Mouse (Mus musculus) small intestine, adult 2 months (tissue): ENCODE results near the gene Gm17482. TPM values are rescaled to one million over a fixed set of nuclear protein-coding genes. Genes with fewer than 3 reads are reported as not detected.
"Not testable (repeated sequence)": the region's sequence is repeated elsewhere in the genome, so short reads cannot be mapped to it uniquely, and the experiment has no call there.

Source experiments
- H3K27ac ChIP-seq: fragments of 200-500 bp; 2 replicates; pipeline ENCODE4 v1.5.1; 2012; ENCODE audit warnings: low read depth, low read length, control low read depth, inconsistent platforms; ENCODE audit not compliant: insufficient read depth
- H3K27me3 ChIP-seq: fragments of 200-500 bp; 2 replicates; pipeline ENCODE4 v1.6.1; 2012; ENCODE audit warnings: mild to moderate bottlenecking, moderate library complexity, low read length, inconsistent platforms; ENCODE audit not compliant: control insufficient read depth, insufficient read depth
- H3K36me3 ChIP-seq: fragments of 200-500 bp; 2 replicates; pipeline ENCODE4 v1.6.1; 2012; ENCODE audit warnings: mild to moderate bottlenecking, low read length, control low read depth, inconsistent platforms; ENCODE audit not compliant: control insufficient read depth, insufficient read depth
- H3K4me1 ChIP-seq: fragments of 200-500 bp; 2 replicates; pipeline ENCODE4 v1.6.1; 2012; ENCODE audit warnings: low read length, inconsistent platforms, mixed read lengths; ENCODE audit not compliant: control insufficient read depth, insufficient read depth, insufficient read length
- H3K4me3 ChIP-seq: fragments of 200-500 bp; 2 replicates; pipeline ENCODE4 v1.5.1; 2012; ENCODE audit warnings: low read depth, mild to moderate bottlenecking, control low read depth, inconsistent platforms, low read length, moderate library complexity
- CTCF ChIP-seq: fragments of 200-500 bp; IDR thresholded peaks from 2 replicates; pipeline ENCODE4 v1.5.1; 2012; ENCODE audit warnings: low read depth, mild to moderate bottlenecking, control low read depth, inconsistent platforms, low read length, moderate library complexity, mixed read lengths; ENCODE audit not compliant: insufficient replicate concordance, insufficient read length; ENCODE audit errors: extremely low read depth
- POLR2A ChIP-seq: fragments of 200-500 bp; IDR thresholded peaks from 2 replicates; pipeline ENCODE4 v1.6.1; 2012; ENCODE audit warnings: low read depth, mild to moderate bottlenecking, control low read depth, inconsistent platforms, low read length, moderate library complexity
- WGBS: fragments of 180-500 bp; shearing (Covaris S2); methylation state at CpG from one replicate; pipeline ENCODE4 v1.1.7; 2018; 5-methylcytosine and 5-hydroxymethylcytosine counted together
- polyA plus RNA-seq: library from polyadenylated mRNA; depleted of rRNA; stranded (reverse); fragments of >200 nt; gene quantifications from 2 replicates; pipeline ENCODE4 v1.2.3, GENCODE M21; 2012

The Gm17482 gene
- polyA plus RNA-seq, 1 experiment: not detected

- Histone ChIP-seq H3K4me3 (no peak overlapping the region), H3K36me3 (no peaks in the 10 kb centered on the region), H3K4me1 (no peaks in the 10 kb centered on the region), H3K27me3 (no peaks in the 10 kb centered on the region), H3K27ac (no peak overlapping the region)
- TF ChIP-seq POLR2A (no peak), CTCF (no peak)
- 82% methylated on average over 1 of the region's 1 CpGs for WGBS
Observed at GRCm38 (mm10) chr6:115232562-115232961, 5.4 kb downstream of the Gm17482 start.

GRCm38 (mm10) chr6:115238031-115239027 is 11.2 kb downstream of the Gm17482 start:
- no peak overlapping the region for H3K27ac ChIP-seq
- no peaks in the 10 kb centered on the region for H3K4me1 ChIP-seq
- no peak overlapping the region for H3K4me3 ChIP-seq
- no peaks in the 10 kb centered on the region for H3K27me3 ChIP-seq
- no peaks in the 10 kb centered on the region for H3K36me3 ChIP-seq
- 79% methylated on average over 9 of the region's 9 CpGs for WGBS
- TF ChIP-seq POLR2A (no peak), CTCF (no peak)

- H3K27ac ChIP-seq: no peak overlapping the region
- H3K4me1 ChIP-seq: no peaks in the 10 kb centered on the region
- 93% methylated on average over 7 of the region's 7 CpGs for WGBS
Observed at GRCm38 (mm10) chr6:115239335-115239734, 12.2 kb downstream of the Gm17482 start.

GRCm38 (mm10) chr6:115240431-115240830 is 13.3 kb downstream of the Gm17482 start:
- H3K36me3 ChIP-seq, H3K27ac ChIP-seq, H3K4me3 ChIP-seq, H3K4me1 ChIP-seq, H3K27me3 ChIP-seq: not testable (repeated sequence)
- 52% methylated on average over 2 of the region's 2 CpGs for WGBS

More at GRCm38 (mm10) chr6:115239335-115239734, 12.2 kb downstream of the Gm17482 start:
- Histone ChIP-seq H3K36me3 (no peaks in the 10 kb centered on the region), H3K27me3 (no peaks in the 10 kb centered on the region), H3K4me3 (no peak overlapping the region)
- no peak for TF ChIP-seq POLR2A
- no peak for TF ChIP-seq CTCF

- no peak overlapping the region for H3K27ac ChIP-seq
- no peaks in the 10 kb centered on the region for H3K27me3 ChIP-seq
- no peak for TF ChIP-seq CTCF
- TF ChIP-seq POLR2A: no peak
- H3K4me3 ChIP-seq: no peak overlapping the region
- 64% methylated on average over 3 of the region's 3 CpGs for WGBS
- H3K36me3 ChIP-seq: no peaks in the 10 kb centered on the region
- H3K4me1 ChIP-seq: no peaks in the 10 kb centered on the region
Observed at GRCm38 (mm10) chr6:115241131-115241699, 14.1 kb downstream of the Gm17482 start.

- Histone ChIP-seq H3K4me1 (no peaks in the 10 kb centered on the region), H3K27me3 (no peaks in the 10 kb centered on the region), H3K4me3 (no peak overlapping the region), H3K36me3 (no peaks in the 10 kb centered on the region), H3K27ac (no peak overlapping the region)
- TF ChIP-seq CTCF (no peak), POLR2A (no peak)
- WGBS: 50% methylated on average over 3 of the region's 3 CpGs
Observed at GRCm38 (mm10) chr6:115241939-115242338, 14.8 kb downstream of the Gm17482 start.

- H3K27ac ChIP-seq: no peak overlapping the region
- WGBS: 82% methylated on average over 2 of the region's 2 CpGs
Observed at GRCm38 (mm10) chr6:115244222-115244621, 17.1 kb downstream of the Gm17482 start.

More at GRCm38 (mm10) chr6:115244222-115244621, 17.1 kb downstream of the Gm17482 start:
- Histone ChIP-seq H3K4me1 (no peaks in the 10 kb centered on the region), H3K36me3 (no peaks in the 10 kb centered on the region), H3K4me3 (no peak overlapping the region), H3K27me3 (no peaks in the 10 kb centered on the region)
- TF ChIP-seq POLR2A (no peak), CTCF (no peak)
